Mouse (Mus musculus) adipose tissue, adult 10 weeks (tissue): ENCODE data around the gene Socs7. TPM values are rescaled to one million over a fixed set of nuclear protein-coding genes. Genes with fewer than 3 reads are reported as not detected.

ENCODE experiments used
- polyA plus RNA-seq: library from polyadenylated mRNA; stranded (reverse); fragments of 350-450 nt; fragmentation: Illumina TruSeq; extraction: RNeasy Lipid Tissue Mini Kit (QIAGEN cat#74804); gene quantifications from one replicate; pipeline ENCODE4 v1.2.3, GENCODE M21; 2014; ENCODE audit warnings: low read depth, low replicate concordance

The Socs7 gene
- polyA plus RNA-seq: 11.7 TPM

DNA sequence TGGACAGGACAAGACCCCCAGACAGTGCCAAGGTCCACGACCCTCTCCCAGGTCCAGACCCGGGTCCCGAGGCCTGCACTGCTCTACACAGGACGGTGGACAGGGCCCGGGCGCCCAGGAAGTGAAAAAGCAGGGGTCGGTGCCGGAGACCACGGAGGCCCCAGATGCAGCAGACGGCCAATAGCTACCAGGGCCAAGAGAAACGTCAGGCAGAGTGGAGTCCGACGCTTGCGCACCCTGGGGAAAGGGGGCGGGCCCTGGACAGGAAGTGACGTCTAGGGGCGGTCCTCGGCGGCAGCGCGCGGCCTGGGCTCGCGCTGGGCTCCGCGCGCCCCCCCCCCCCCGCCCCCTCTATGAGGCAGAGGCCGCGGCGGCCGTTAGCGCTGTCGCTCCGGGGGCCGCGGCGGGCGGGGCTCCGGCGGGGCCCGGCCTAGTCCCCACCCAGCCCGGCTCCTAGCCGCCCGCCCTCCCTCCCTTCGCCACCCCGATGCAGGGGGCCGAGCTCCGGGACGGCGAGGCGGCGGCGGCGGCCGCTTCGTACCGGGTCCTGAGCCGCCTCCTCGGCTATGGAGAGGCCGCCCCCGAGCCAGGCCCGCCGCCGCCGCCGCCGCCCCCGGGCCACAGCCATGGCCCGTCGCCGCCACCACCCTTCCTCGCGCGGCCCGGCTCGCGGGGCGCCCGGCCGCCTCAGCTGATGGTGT, at the start of gene Socs7:
Gene Socs7 (plus strand): TSS at position 604 of the 701 bp plus-strand sequence.

GRCm38 (mm10) chr11:97315504-97316503, 46.5 kb upstream of the Socs7 start, which contains the start of gene Mrpl45:
Gene Mrpl45 (plus strand): TSS chr11:97315716.

DNA sequence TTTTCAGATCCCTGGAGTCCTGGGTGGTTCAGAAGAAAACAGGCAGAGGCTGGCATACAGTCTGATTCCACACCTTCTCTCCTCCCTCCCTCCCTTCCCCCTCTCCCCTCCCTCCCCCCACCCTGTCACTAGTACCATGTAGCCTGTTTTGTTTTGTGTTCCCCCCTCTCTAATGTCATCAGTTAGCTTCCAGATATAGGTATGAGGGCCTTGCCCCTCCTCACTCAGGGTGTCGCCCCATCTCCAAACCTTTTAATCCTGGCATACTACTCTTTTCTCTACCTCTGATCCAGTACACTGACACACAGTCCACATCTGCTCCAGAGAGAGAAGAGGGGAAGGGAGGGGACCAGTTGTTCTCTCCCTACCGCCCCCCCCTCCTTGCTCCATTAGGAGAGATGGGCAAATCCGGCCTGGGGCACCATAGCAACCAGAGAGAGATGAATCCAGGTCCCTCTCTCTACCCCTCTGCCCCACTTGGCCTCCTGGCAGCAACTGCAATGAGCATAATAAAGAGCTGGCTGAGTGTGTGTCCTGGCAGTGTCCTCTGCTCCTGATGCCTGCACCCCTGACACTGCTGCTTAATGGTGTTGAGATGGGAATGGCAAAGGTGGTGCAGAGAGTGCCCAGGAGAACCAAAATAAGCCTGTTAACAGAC, 10.2 kb upstream of the Socs7 start, which contains the start of gene Gpr179:
Gene Gpr179 (minus strand): TSS at position 51 of the 658 bp plus-strand sequence.

DNA sequence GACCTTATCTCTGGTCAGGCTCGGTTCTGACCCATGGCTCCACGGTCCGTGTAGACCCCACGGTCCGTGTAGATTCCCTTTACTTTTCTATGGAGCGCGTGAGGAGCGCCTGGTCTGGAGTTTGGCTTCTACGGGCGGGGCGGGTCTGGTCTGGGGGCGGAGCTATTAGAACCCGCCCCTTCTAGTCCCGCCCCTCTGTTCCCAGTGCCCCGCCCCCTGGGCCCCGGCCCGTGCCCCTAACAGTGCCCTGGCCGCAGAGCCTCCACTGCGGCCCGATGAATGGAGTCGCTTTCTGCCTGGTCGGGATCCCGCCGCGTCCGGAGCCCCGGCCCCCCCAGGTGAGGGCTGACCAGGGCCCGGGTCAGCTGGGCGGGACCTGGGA, 53.0 kb downstream of the Socs7 start, which contains the start of gene Arhgap23:
Gene Arhgap23 (plus strand): TSS at position 204 of the 382 bp plus-strand sequence.

Other genes starting within 250 kb of the Socs7 start
- gene Tbx21, start 247.2 kb upstream of the Socs7 start, polyA plus RNA-seq: 0.31 TPM
- gene Tbkbp1, start 211.1 kb upstream of the Socs7 start, polyA plus RNA-seq: 7.4 TPM
- 70.9 TPM for gene Kpnb1, start 174.7 kb upstream of the Socs7 start, polyA plus RNA-seq
- 42.9 TPM for gene Npepps, start 81.9 kb upstream of the Socs7 start, polyA plus RNA-seq
- 18.8 TPM for gene Mrpl45, start 46.8 kb upstream of the Socs7 start, polyA plus RNA-seq
- gene Gpr179, start 10.5 kb upstream of the Socs7 start, polyA plus RNA-seq: 0.51 TPM
- 14.1 TPM for gene Arhgap23, start 53.0 kb downstream of the Socs7 start, polyA plus RNA-seq
- gene 4933428G20Rik, start 137.8 kb downstream of the Socs7 start, polyA plus RNA-seq: 0.29 TPM
- 2.1 TPM for gene Srcin1, start 213.6 kb downstream of the Socs7 start, polyA plus RNA-seq